Mouse (Mus musculus): ENCODE measurements around the gene Olfr444. TPM values are rescaled to one million over a fixed set of nuclear protein-coding genes. Genes with fewer than 3 reads are reported as not detected.

Gene Olfr444
- total RNA-seq (2017), result not detected in 3 replicates

GRCm38 (mm10) chr6:42948767-42949166 is at the start of gene Olfr444:
Gene Olfr444, plus strand, starts transcription at chr6:42949067.
- ATAC-seq (replicated peaks; ENCODE audit: insufficient number of reproducible peaks, low FRiP score, low TSS enrichment, poor library complexity, severe bottlenecking), result no peak

DNA sequence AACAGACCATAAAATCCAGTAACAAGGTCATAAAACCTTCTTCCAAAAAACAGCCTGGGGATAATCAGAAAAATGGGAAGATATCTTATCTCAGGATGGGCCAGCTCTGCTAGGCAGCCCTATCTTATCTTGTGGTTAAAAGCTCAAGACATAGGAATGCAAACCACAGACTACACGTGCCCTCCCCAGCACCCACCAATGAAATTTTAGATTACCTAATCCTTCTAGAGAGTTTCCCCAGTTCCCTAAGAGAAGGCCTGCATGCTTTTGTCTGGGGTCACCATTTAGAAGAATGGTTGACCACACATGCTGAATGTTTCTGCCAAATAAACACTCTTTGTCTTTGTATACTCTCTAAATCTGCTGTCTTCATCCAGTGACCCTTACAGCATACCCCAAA is 48.5 kb upstream of the Olfr444 start:
- no peak for ATAC-seq (replicated peaks; ENCODE audit: insufficient number of reproducible peaks, low FRiP score, low TSS enrichment, poor library complexity, severe bottlenecking)

DNA sequence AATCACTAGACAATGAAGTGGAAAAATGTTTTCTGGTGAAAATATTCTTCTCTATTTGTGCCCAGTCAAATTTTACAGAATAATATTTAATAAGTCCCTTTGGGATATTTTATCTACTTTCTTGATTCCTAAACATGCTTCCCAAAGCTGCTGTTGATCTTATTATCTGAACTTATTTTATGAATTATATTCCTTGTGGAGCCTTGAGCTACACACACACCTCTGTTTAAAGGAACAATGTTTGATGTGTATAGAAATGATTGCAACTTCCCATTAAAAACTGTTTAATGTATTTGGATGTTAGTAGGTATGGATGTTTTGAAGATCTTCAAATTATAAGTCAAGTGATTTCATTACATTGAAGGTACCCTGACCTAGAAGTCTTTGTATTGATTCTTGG is 40.3 kb upstream of the Olfr444 start, which contains the start of gene Olfr447:
Gene Olfr447, plus strand, starts transcription at position 301 of the 400 bp plus-strand sequence.
- no peak for ATAC-seq (replicated peaks; ENCODE audit: insufficient number of reproducible peaks, low FRiP score, low TSS enrichment, poor library complexity, severe bottlenecking)

GRCm38 (mm10) chr6:42921077-42921476 is 27.8 kb upstream of the Olfr444 start, which contains the start of gene Olfr446:
Gene Olfr446, plus strand, starts transcription at chr6:42921377.
- ATAC-seq (replicated peaks; ENCODE audit: insufficient number of reproducible peaks, low FRiP score, low TSS enrichment, poor library complexity, severe bottlenecking), result no peak

- ATAC-seq (replicated peaks; ENCODE audit: insufficient number of reproducible peaks, low FRiP score, low TSS enrichment, poor library complexity, severe bottlenecking), result no peak
These were observed 31.5 kb downstream of the Olfr444 start for GRCm38 (mm10) chr6:42980377-42980776.

Other genes with a start within 250 kb of the Olfr444 start
- not detected in 3 replicates for gene Tcaf1, start 239.0 kb upstream of the Olfr444 start, total RNA-seq (2017)
- gene Olfr453, start 209.7 kb upstream of the Olfr444 start, total RNA-seq (2017), result not detected in 3 replicates
- gene Olfr38, start 192.7 kb upstream of the Olfr444 start, total RNA-seq (2017), result not detected in 3 replicates
- gene Olfr452, start 164.0 kb upstream of the Olfr444 start, total RNA-seq (2017), result not detected in 3 replicates
- not detected in 3 replicates for gene Olfr450, start 137.1 kb upstream of the Olfr444 start, total RNA-seq (2017)
- not detected in 3 replicates for gene Olfr449, start 114.7 kb upstream of the Olfr444 start, total RNA-seq (2017)
- not detected in 3 replicates for gene Olfr448, start 58.6 kb upstream of the Olfr444 start, total RNA-seq (2017)
- gene Olfr447, start 40.2 kb upstream of the Olfr444 start, total RNA-seq (2017), result not detected in 3 replicates
- gene Olfr446, start 27.7 kb upstream of the Olfr444 start, total RNA-seq (2017), result not detected in 3 replicates
- gene Olfr441, start 157.3 kb downstream of the Olfr444 start, total RNA-seq (2017), result not detected in 3 replicates
- gene Olfr237-ps1, start 197.5 kb downstream of the Olfr444 start, total RNA-seq (2017), result 0.19 TPM in 1 of 3 replicates, not detected in the others
- gene Olfr437, start 214.2 kb downstream of the Olfr444 start, total RNA-seq (2017), result not detected in 3 replicates
- gene Olfr13, start 223.1 kb downstream of the Olfr444 start, total RNA-seq (2017), result 2.0 TPM in 1 of 3 replicates, not detected in the others
- gene Olfr435, start 248.1 kb downstream of the Olfr444 start, total RNA-seq (2017), result not detected in 3 replicates

Measured in monocyte, adult 5-6 weeks (primary cell).